Mouse (Mus musculus) hindbrain, postnatal 0 days (tissue): ENCODE results near the gene Zar1l. TPM values are rescaled to one million over a fixed set of nuclear protein-coding genes. Genes with fewer than 3 reads are reported as not detected.

ENCODE experiments used
- ATAC-seq: fragments of 200-750 bp; cut with Nextera tagmentation; 2 replicates; pipeline ENCODE4 v1.8.0; 2017; ENCODE audit warnings: mild to moderate bottlenecking, moderate TSS enrichment, moderate library complexity
- DNase-seq: peaks from one replicate; pipeline ENCODE4 v3.0.0-alpha.2; 2015; ENCODE audit warnings: low spot score
- H3K27ac ChIP-seq: fragments of 300-500 bp; sonication (generic); 2 replicates; pipeline ENCODE4 v1.5.1; 2014; ENCODE audit warnings: mild to moderate bottlenecking
- H3K27me3 ChIP-seq: fragments of 300-500 bp; sonication (generic); 2 replicates; pipeline ENCODE4 v1.6.1; 2014; ENCODE audit warnings: low read length, mixed read lengths; ENCODE audit not compliant: insufficient read depth
- H3K36me3 ChIP-seq: fragments of 300-500 bp; sonication (generic); 2 replicates; pipeline ENCODE4 v1.6.1; 2014; ENCODE audit warnings: low read length, mixed read lengths; ENCODE audit not compliant: insufficient read depth
- H3K4me1 ChIP-seq: fragments of 300-500 bp; sonication (generic); 2 replicates; pipeline ENCODE4 v1.6.1; 2014; ENCODE audit warnings: antibody characterized with exemption, low read length, mixed read lengths; ENCODE audit not compliant: insufficient read depth
- H3K4me2 ChIP-seq: fragments of 300-500 bp; sonication (generic); 2 replicates; pipeline ENCODE4 v1.6.1; 2014; ENCODE audit warnings: low read depth, mild to moderate bottlenecking, low read length, moderate library complexity, mixed read lengths
- H3K4me3 ChIP-seq: fragments of 300-500 bp; sonication (generic); 2 replicates; pipeline ENCODE4 v1.5.1; 2014; ENCODE audit warnings: low read length
- H3K9ac ChIP-seq: fragments of 300-500 bp; sonication (generic); replicated peaks from 2 replicates; pipeline ENCODE4 v1.6.1; 2014; ENCODE audit warnings: mild to moderate bottlenecking, low read length, moderate library complexity, mixed read lengths
- H3K9me3 ChIP-seq: fragments of 300-500 bp; sonication (generic); 2 replicates; pipeline ENCODE4 v1.6.1; 2016; ENCODE audit warnings: low read length, mixed read lengths
- CTCF ChIP-seq: IDR thresholded peaks from 2 replicates; pipeline ENCODE4 v1.5.1; 2016; ENCODE audit warnings: antibody characterized with exemption, control low read depth, low read depth
- WGBS: fragments of 180-500 bp; shearing (Covaris S2); extraction: QIAGEN DNeasy Blood & Tissue Kit; methylation state at CpG from one replicate; pipeline ENCODE4 v1.1.7; 2014; 5-methylcytosine and 5-hydroxymethylcytosine counted together
- polyA plus RNA-seq: library from polyadenylated mRNA; unstranded; fragments of >200 nt; fragmentation: Nextera tagmentation; extraction: Ambion mirVana; gene quantifications from 2 replicates; pipeline ENCODE4 v1.2.1, GENCODE M21; 2015
- total RNA-seq: library from RNA; depleted of rRNA; stranded (reverse); fragments of >200 nt; gene quantifications from 2 replicates; pipeline ENCODE4 v1.2.3, GENCODE M21; 2014

The Zar1l gene
- total and polyA plus RNA-seq, 2 experiments from 2014 or later = not detected

GRCm38 (mm10) chr5:150559519-150560103 lies 41.6 kb upstream of the Zar1l start:
- H3K27ac ChIP-seq = no peak overlapping the region
- no peaks in the 10 kb centered on the region for H3K4me1 ChIP-seq
- no peak overlapping the region for H3K9ac ChIP-seq
- 89% methylated on average over 6 of the region's 6 CpGs for WGBS
- peaks cover 21% of the 10 kb centered on the region for H3K36me3 ChIP-seq
- no peaks in the 10 kb centered on the region for H3K27me3 ChIP-seq
- no peak for DNase-seq
- TF ChIP-seq CTCF = no peak
- H3K4me2 ChIP-seq = no peak overlapping the region
- no peaks in the 10 kb centered on the region for H3K9me3 ChIP-seq
- H3K4me3 ChIP-seq = no peak overlapping the region
- ATAC-seq = no peak

GRCm38 (mm10) chr5:150551637-150552036 lies 33.7 kb upstream of the Zar1l start:
- DNase-seq = no peak
- no peaks in the 10 kb centered on the region for H3K27me3 ChIP-seq
- no peak overlapping the region for H3K27ac ChIP-seq
- no peak overlapping the region for H3K4me3 ChIP-seq
- H3K9ac ChIP-seq = no peak overlapping the region
- no peak for ATAC-seq
- H3K4me1 ChIP-seq = no peaks in the 10 kb centered on the region
- H3K4me2 ChIP-seq = no peak overlapping the region
- no peaks in the 10 kb centered on the region for H3K9me3 ChIP-seq
- TF ChIP-seq CTCF = peak; percentile 55; the same call in 1 of the 2 replicates
- peaks cover 16% of the 10 kb centered on the region; the same call in 1 of the 2 replicates for H3K36me3 ChIP-seq
- WGBS = 49% methylated on average over 3 of the region's 3 CpGs

- Histone ChIP-seq H3K9me3 (0 out of 2 replicates have a peak, but pooled peaks cover 3% of the 10 kb centered on the region), H3K9ac (no peak overlapping the region), H3K4me3 (no peak overlapping the region), H3K27me3 (no peaks in the 10 kb centered on the region), H3K4me2 (no peak overlapping the region), H3K4me1 (no peaks in the 10 kb centered on the region), H3K36me3 (peaks cover 4% of the 10 kb centered on the region; the same call in 1 of the 2 replicates), H3K27ac (no peak overlapping the region)
- TF ChIP-seq CTCF = no peak
- WGBS = 92% methylated on average over 2 of the region's 2 CpGs
- ATAC-seq = no peak
- DNase-seq = no peak
These were observed 25.2 kb upstream of the Zar1l start for GRCm38 (mm10) chr5:150543184-150543583.

- Histone ChIP-seq H3K36me3 (peaks cover 4% of the 10 kb centered on the region; the same call in 1 of the 2 replicates), H3K27me3 (no peaks in the 10 kb centered on the region), H3K27ac (no peak overlapping the region), H3K4me1 (no peaks in the 10 kb centered on the region), H3K4me2 (no peak overlapping the region), H3K9me3 (0 out of 2 replicates have a peak, but pooled peaks cover 3% of the 10 kb centered on the region), H3K9ac (no peak overlapping the region), H3K4me3 (no peak overlapping the region)
- no peak for DNase-seq
- WGBS = 92% methylated on average over 1 of the region's 1 CpGs
- ATAC-seq = no peak
- TF ChIP-seq CTCF = no peak
These were observed 23.3 kb upstream of the Zar1l start for GRCm38 (mm10) chr5:150541302-150541701.

- Histone ChIP-seq H3K4me1 (peaks cover 9% of the 10 kb centered on the region; the same call in 1 of the 2 replicates), H3K36me3 (no peaks in the 10 kb centered on the region; the same call in 1 of the 2 replicates), H3K9ac (no peak overlapping the region), H3K27me3 (no peaks in the 10 kb centered on the region), H3K9me3 (no peaks in the 10 kb centered on the region), H3K27ac (no peak overlapping the region), H3K4me2 (no peak overlapping the region), H3K4me3 (no peak overlapping the region)
- ATAC-seq (no peak), DNase-seq (no peak)
- 88% methylated on average over 2 of the region's 2 CpGs for WGBS
- no peak for TF ChIP-seq CTCF
These were observed 7.3 kb upstream of the Zar1l start for GRCm38 (mm10) chr5:150525239-150525638.

- Histone ChIP-seq H3K4me3 (peak overlapping the region; percentile 74), H3K36me3 (no peaks in the 10 kb centered on the region), H3K27me3 (no peaks in the 10 kb centered on the region), H3K9me3 (no peaks in the 10 kb centered on the region), H3K4me1 (peaks cover 9% of the 10 kb centered on the region; the same call in 1 of the 2 replicates), H3K27ac (peak overlapping the region; percentile 76), H3K9ac (peak overlapping the region; percentile 78), H3K4me2 (peak overlapping the region; percentile 69)
- no peak for TF ChIP-seq CTCF
- WGBS = 7% methylated on average over 11 of the region's 11 CpGs
- DNase-seq = no peak
- ATAC-seq = no peak
These were observed 4.9 kb upstream of the Zar1l start for GRCm38 (mm10) chr5:150522867-150523234.
